In genomic region chr19:31861909-31862308, GRCm38 (mm10) we compare ENCODE assay signal across 19 mouse cellular contexts. TPM values are rescaled to one million over a fixed set of nuclear protein-coding genes. Genes with fewer than 3 reads are reported as not detected.
DNase-seq lines count a peak whose midpoint lies in the region; ATAC-seq and TF ChIP-seq lines count a peak whose summit lies in the region.
"Had no signal": no experiment of that assay in that cellular context is flagged by ENCODE, and none has a peak within 500 bp of the region (broad histone marks: within the 10 kb centered on the region; RNA-seq: fewer than 3 reads in every experiment).

No protein-coding gene starts in this region.

- no peaks in the 10 kb centered on the region for H3K9me3 ChIP-seq in intestine, postnatal 0 days (ENCODE audit: control insufficient read depth)
- H3K9me3 ChIP-seq in intestine, embryonic 16.5 days (ENCODE audit: control insufficient read depth, low read length), result no peaks in the 10 kb centered on the region
- no peaks in the 10 kb centered on the region for H3K9me3 ChIP-seq in midbrain, postnatal 0 days (ENCODE audit: low read length)
- H3K9me3 ChIP-seq in midbrain, embryonic 15.5 days, result no peaks in the 10 kb centered on the region
- H3K9me3 ChIP-seq: forebrain, embryonic 10.5 days; heart, embryonic 12.5 days; limb, embryonic 13.5 days; midbrain, embryonic 13.5 days; stomach, embryonic 15.5 days had no signal

- no peak overlapping the region for H3K4me2 ChIP-seq in intestine, postnatal 0 days (replicated peaks; ENCODE audit: low read depth)
- H3K4me2 ChIP-seq in intestine, embryonic 16.5 days (ENCODE audit: low read depth, low read length), result no peak overlapping the region
- no peak overlapping the region for H3K4me2 ChIP-seq in midbrain, postnatal 0 days (ENCODE audit: low read depth, low read length, poor library complexity, severe bottlenecking)
- H3K4me2 ChIP-seq in midbrain, embryonic 15.5 days, result no peak overlapping the region
- H3K4me2 ChIP-seq: heart, embryonic 12.5 days; limb, embryonic 13.5 days; midbrain, embryonic 13.5 days; stomach, embryonic 15.5 days had no signal

- no peak for ATAC-seq in intestine, postnatal 0 days
- no peak for ATAC-seq in intestine, embryonic 16.5 days
- ATAC-seq in midbrain, postnatal 0 days (ENCODE audit: low FRiP score), result no peak
- ATAC-seq in midbrain, embryonic 15.5 days (replicated peaks), result no peak
- ATAC-seq: activated CD4-positive, CD25-positive, alpha-beta regulatory T cell, adult 4 months; midbrain, embryonic 13.5 days had no signal

- no peaks in the 10 kb centered on the region for H3K36me3 ChIP-seq in intestine, postnatal 0 days (ENCODE audit: control insufficient read depth, insufficient read depth)
- H3K36me3 ChIP-seq in intestine, embryonic 16.5 days (ENCODE audit: control insufficient read depth, insufficient read depth, low read length), result no peaks in the 10 kb centered on the region
- H3K36me3 ChIP-seq in midbrain, postnatal 0 days (ENCODE audit: insufficient read depth, low read length), result no peaks in the 10 kb centered on the region
- H3K36me3 ChIP-seq in midbrain, embryonic 15.5 days (replicated peaks), result no peaks in the 10 kb centered on the region
- H3K36me3 ChIP-seq: forebrain, embryonic 10.5 days; heart, embryonic 12.5 days; limb, embryonic 13.5 days; midbrain, embryonic 13.5 days; stomach, embryonic 15.5 days had no signal

- 57% methylated on average over 3 of the region's 3 CpGs for WGBS in intestine, postnatal 0 days
- WGBS in intestine, embryonic 16.5 days, result 64% methylated on average over 3 of the region's 3 CpGs
- 72% methylated on average over 3 of the region's 3 CpGs for WGBS in midbrain, postnatal 0 days
- WGBS in midbrain, embryonic 15.5 days, result 70% methylated on average over 3 of the region's 3 CpGs

- H3K27me3 ChIP-seq in intestine, postnatal 0 days (replicated peaks; ENCODE audit: control insufficient read depth, insufficient read depth, low read length), result no peaks in the 10 kb centered on the region
- H3K27me3 ChIP-seq in intestine, embryonic 16.5 days (replicated peaks; ENCODE audit: control insufficient read depth, insufficient read depth, low read length), result no peaks in the 10 kb centered on the region
- H3K27me3 ChIP-seq in midbrain, postnatal 0 days (ENCODE audit: insufficient read depth, low read length), result no peaks in the 10 kb centered on the region
- H3K27me3 ChIP-seq in midbrain, embryonic 15.5 days (replicated peaks), result no peaks in the 10 kb centered on the region
- H3K27me3 ChIP-seq: heart, embryonic 12.5 days; limb, embryonic 13.5 days; midbrain, embryonic 13.5 days; stomach, embryonic 15.5 days had no signal

- peak; percentile 51 for TF ChIP-seq CTCF in intestine, postnatal 0 days (IDR thresholded peaks at IDR 0.05; ENCODE audit: low read depth)
- TF ChIP-seq CTCF in midbrain, postnatal 0 days (IDR thresholded peaks at IDR 0.05), result peak; percentile 18; the same call in 1 of the 2 replicates

- H3K9ac ChIP-seq in intestine, postnatal 0 days (ENCODE audit: low read depth, low read length), result no peak overlapping the region
- H3K9ac ChIP-seq in intestine, embryonic 16.5 days (ENCODE audit: low read depth, low read length), result no peak overlapping the region
- no peak overlapping the region for H3K9ac ChIP-seq in midbrain, postnatal 0 days (replicated peaks; ENCODE audit: low read length, poor library complexity, severe bottlenecking)
- no peak overlapping the region for H3K9ac ChIP-seq in midbrain, embryonic 15.5 days
- H3K9ac ChIP-seq: heart, embryonic 12.5 days; limb, embryonic 13.5 days; midbrain, embryonic 13.5 days; stomach, embryonic 15.5 days had no signal

- DNase-seq in midbrain, postnatal 0 days (ENCODE audit: low spot score), result no peak
- DNase-seq in frontal cortex, postnatal 36 days (ENCODE audit: low spot score in 2 of 2), result peak; percentile 3 to 59
- peak; percentile 78 for DNase-seq in telencephalon, adult 2 months (ENCODE audit: low read depth, low spot score)
- DNase-seq in adrenal gland, adult 8-10 months, result no peak
- DNase-seq: cerebellum, adult 9-11 months; kidney, postnatal 10 days; lung, postnatal 14 days had no signal

- H3K4me1 ChIP-seq in intestine, postnatal 0 days (replicated peaks; ENCODE audit: control insufficient read depth, insufficient read depth, low read length), result no peaks in the 10 kb centered on the region
- H3K4me1 ChIP-seq in intestine, embryonic 16.5 days (ENCODE audit: control insufficient read depth, insufficient read depth, low read length), result no peaks in the 10 kb centered on the region
- H3K4me1 ChIP-seq in midbrain, postnatal 0 days (ENCODE audit: insufficient read depth, low read length), result no peaks in the 10 kb centered on the region
- H3K4me1 ChIP-seq in midbrain, embryonic 15.5 days, result no peaks in the 10 kb centered on the region
- H3K4me1 ChIP-seq: heart, embryonic 12.5 days; limb, embryonic 13.5 days; midbrain, embryonic 13.5 days; stomach, embryonic 15.5 days had no signal

- no peak overlapping the region for H3K4me3 ChIP-seq in intestine, postnatal 0 days (ENCODE audit: low read depth, low read length)
- H3K4me3 ChIP-seq in intestine, embryonic 16.5 days (ENCODE audit: low read length), result no peak overlapping the region
- no peak overlapping the region for H3K4me3 ChIP-seq in midbrain, postnatal 0 days (ENCODE audit: low read depth, low read length)
- no peak overlapping the region for H3K4me3 ChIP-seq in midbrain, embryonic 15.5 days
- H3K4me3 ChIP-seq: forebrain, embryonic 10.5 days; heart, embryonic 12.5 days; limb, embryonic 13.5 days; midbrain, embryonic 13.5 days; stomach, embryonic 15.5 days had no signal

- H3K27ac ChIP-seq in intestine, postnatal 0 days (ENCODE audit: low read depth, low read length), result no peak overlapping the region
- no peak overlapping the region for H3K27ac ChIP-seq in intestine, embryonic 16.5 days (ENCODE audit: low read length)
- no peak overlapping the region for H3K27ac ChIP-seq in midbrain, postnatal 0 days (ENCODE audit: low read depth, low read length)
- no peak overlapping the region for H3K27ac ChIP-seq in midbrain, embryonic 15.5 days
- H3K27ac ChIP-seq: forebrain, embryonic 10.5 days; limb, embryonic 13.5 days; midbrain, embryonic 13.5 days; stomach, embryonic 15.5 days had no signal

RNA-seq across cellular contexts. Expression of gene A1cf, which starts 6.7 kb away (rescaled TPM):
- polyA plus RNA-seq in intestine, postnatal 0 days (2015; fragmentation: Nextera tagmentation; extraction: Ambion mirVana), result 11.9 TPM in 2 replicates
- polyA plus RNA-seq in intestine, embryonic 16.5 days (2015; fragmentation: Nextera tagmentation; extraction: Ambion mirVana), result 11.1 and 11.8 TPM in 2 replicates
- not detected in 2 replicates for total RNA-seq in midbrain, postnatal 0 days (2014; rRNA removed)
- polyA plus RNA-seq in midbrain, postnatal 0 days (2015; fragmentation: Nextera tagmentation; extraction: Ambion mirVana), result not detected in 2 replicates
- polyA plus RNA-seq in midbrain, embryonic 15.5 days (2015; fragmentation: Nextera tagmentation; extraction: Ambion mirVana), result not detected in 2 replicates
- total RNA-seq in adrenal gland, adult 8-10 months (2022), result under 1 TPM in 1 of 4 experiments, not detected in 3; 0.27 TPM
- polyA plus RNA-seq: embryonic facial prominence, embryonic 11.5 days; forebrain, embryonic 10.5 days; hindbrain, embryonic 11.5 days; limb, embryonic 13.5 days; midbrain, embryonic 13.5 days; neural tube, embryonic 14.5 days had no signal

Comparison
In these comparisons a context has a peak if more than half of its experiments do, and no peak if none do; other contexts are left out.
1. DNase-seq: peak in frontal cortex, postnatal 36 days (2 of 2) and telencephalon, adult 2 months (single experiment); none in midbrain, postnatal 0 days (single experiment) and adrenal gland, adult 8-10 months (single experiment).
2. RNA of gene A1cf, which starts 6.7 kb away (polyA plus RNA-seq): 11.9 TPM in intestine, postnatal 0 days and 11.1 to 11.8 TPM in intestine, embryonic 16.5 days; not detected in midbrain, postnatal 0 days and not detected in midbrain, embryonic 15.5 days; every median in the first group is over 10 times any median in the second.